Mouse (Mus musculus) CH12.LX (cell line): ENCODE measurements around the gene Zbtb41.

Source experiments
- CTCF ChIP-seq, 2 experiments: IDR thresholded peaks in 1 of 2; conservative IDR thresholded peaks in 1 of 2; 2 replicates each; pipeline ENCODE4 v1.5.1; 2011 to 2012; ENCODE audit warnings: low read depth in 2 of 2, low read length in 2 of 2, improper control_type of control experiment in 1 of 2, inconsistent platforms in 1 of 2, mild to moderate bottlenecking in 1 of 2, moderate library complexity in 1 of 2
- MXI1 ChIP-seq: IDR thresholded peaks from 2 replicates; pipeline ENCODE4 v1.6.1; 2011; ENCODE audit warnings: mild to moderate bottlenecking, low read depth, low read length, improper control_type of control experiment
- POLR2A ChIP-seq: IDR thresholded peaks from 2 replicates; pipeline ENCODE4 v1.6.1; 2011; ENCODE audit warnings: low read depth, mild to moderate bottlenecking, improper control_type of control experiment, low read length
- SMC3 ChIP-seq: IDR thresholded peaks from 2 replicates; pipeline ENCODE4 v1.6.1; 2011; ENCODE audit warnings: low read depth, low read length, improper control_type of control experiment
- USF1 ChIP-seq: IDR thresholded peaks from 2 replicates; pipeline ENCODE4 v1.6.1; 2014; ENCODE audit warnings: low read depth, mild to moderate bottlenecking, inconsistent platforms, low read length, improper control_type of control experiment

- TF ChIP-seq CTCF (conservative IDR thresholded peaks at IDR 0.05 in 1 of 2, IDR thresholded peaks at IDR 0.05 in 1 of 2; ENCODE audit: low read depth in 2 of 2, low read length in 2 of 2) (no peak), SMC3 (no peak), USF1 (no peak), MXI1 (no peak), POLR2A (no peak)
These were observed 58.2 kb downstream of the Zbtb41 start for GRCm38 (mm10) chr1:139480246-139480645.
